Mouse (Mus musculus) testis, postnatal 14 days (tissue): Measurements from ENCODE around the gene Cd4.

Experiments
- DNase-seq: peaks from one replicate; pipeline ENCODE4 v3.0.0; 2021; ENCODE audit warnings: low spot score

Cd4 gene

DNA sequence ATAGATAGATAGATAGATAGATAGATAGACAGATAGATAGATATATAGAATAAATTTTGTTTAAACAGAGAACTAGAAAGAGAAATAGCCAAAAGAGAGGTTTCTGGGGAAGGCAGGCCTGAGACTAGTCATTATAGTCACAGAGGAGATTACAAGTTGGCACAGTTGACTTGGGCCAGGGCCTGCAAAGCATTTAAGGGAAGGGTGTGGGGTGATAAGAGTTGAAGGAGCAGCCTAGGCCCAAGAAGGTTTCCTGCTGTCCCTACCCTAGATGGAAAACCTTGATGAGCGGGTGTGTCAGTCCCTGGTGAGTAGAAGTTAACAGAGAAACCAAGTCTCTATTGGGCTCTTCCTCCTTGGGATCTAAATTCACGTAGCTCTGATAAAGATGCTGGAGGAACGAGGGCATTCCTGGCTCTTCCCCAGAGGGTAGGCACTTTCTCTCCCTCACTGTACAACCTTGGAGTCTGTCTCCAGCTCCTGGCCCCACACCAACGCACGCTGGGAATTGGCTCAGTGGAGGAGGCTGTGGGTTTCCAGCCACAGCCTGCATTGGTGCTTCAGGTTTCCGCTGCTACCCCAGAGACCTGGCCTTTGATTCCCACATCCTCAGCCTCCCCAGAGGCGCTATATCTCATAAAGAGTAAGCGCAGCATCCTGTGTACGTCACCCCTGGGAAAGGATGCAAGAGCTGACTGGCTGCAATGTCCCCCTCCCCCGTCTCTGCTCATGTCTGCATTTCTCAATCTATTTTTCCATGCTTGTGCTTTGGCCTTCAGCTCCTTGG lies 3.1 kb downstream of the Cd4 start:
- no peak for DNase-seq

DNA sequence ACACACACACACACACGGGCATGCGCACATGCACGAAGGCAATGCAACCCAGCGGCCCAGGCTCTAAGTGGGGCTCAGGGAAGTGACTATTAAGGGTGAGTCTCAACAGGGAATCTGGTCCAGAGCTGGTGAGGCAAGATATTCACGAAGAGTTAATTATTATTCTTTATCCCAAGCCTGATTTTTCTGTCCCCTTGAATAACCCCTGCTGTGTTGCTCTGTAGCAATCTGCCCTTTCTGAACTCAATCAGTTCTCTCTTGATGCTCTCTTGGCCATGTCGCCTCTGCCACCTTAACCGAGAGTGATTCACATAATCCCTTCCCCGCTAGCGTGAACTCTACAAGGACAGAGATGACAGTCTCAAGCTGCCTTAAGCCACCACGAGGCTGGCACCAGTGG lies 4.7 kb downstream of the Cd4 start:
- no peak for DNase-seq

DNA sequence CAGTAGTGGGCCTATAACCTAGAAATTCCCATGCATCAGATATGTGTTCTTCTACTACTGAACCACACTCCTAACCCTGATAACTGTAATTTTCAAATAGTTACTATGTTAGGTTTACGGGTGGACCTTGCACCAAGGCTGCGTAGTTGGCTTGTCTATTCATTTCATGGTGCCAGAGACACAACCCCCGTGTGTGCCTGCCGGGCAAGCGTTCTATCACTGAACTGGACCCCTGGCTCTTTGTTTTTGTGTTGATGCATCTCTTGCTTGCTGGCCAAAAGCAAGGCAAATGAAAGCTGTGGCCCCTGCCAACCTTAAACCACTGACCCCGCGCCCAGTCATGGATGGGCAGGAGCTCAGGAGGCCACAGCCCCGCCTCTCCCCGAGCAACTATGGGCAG lies 6.2 kb downstream of the Cd4 start:
- DNase-seq = no peak

DNA sequence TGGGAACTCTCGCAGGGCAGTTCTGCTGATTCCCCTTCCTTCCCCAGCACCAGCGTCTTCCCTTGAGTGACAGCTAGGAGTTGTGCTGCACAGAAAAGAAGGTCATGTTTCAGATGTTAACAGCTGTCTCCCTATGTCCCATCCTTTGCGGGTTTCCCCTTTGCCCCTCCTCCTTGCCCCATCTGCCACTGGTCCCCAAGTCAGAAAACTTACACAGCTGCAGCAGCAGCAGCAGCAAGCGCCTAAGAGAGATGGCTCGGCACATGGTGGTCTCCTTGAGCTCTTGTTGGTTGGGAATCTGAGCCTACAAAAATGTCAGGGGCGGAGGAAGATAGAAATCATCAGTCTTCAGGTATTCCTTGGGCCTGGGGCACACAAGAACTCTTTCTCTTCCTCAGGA lies 8.6 kb downstream of the Cd4 start:
- no peak for DNase-seq

DNA sequence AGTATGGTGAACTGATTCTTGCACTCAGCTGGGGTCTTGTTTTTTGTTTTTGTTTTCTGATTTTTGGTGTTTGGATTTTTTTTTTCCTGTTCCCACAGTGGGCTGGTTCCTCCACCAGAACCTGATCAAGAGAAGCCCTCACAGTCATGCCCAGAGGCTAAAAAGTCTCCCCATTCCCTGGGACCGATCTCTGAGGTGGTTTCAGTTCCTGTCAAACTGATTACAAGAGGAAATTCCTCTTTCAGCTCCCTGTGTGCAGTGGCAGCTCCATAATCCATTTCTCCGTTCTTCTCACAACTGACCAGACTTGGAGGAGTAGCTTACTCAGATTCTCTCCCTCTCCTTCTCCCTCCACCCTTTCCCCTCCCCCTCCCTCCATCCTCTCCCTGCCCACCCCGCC lies 13.7 kb downstream of the Cd4 start:
- DNase-seq = no peak

DNA sequence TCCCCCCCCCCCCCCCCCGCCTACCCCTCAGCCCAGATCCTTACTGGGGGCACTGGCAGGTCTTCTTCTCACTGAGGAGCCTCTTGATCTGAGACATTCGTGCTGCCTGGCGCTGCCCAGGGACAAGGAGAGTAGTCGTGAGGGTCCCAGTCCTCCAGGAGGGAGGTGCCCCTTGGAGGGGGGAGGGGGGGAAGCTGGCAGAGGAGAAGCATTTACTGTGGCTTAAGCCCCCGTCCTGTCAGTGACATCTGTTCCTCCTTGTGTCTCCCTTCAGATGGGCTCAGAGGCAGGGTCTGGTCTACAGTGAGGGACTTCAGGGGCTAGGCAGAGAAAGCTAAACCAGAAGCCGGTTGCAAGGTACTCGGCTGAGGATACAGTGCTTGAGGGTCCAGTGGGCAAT lies 21.5 kb downstream of the Cd4 start:
- no peak for DNase-seq

DNA sequence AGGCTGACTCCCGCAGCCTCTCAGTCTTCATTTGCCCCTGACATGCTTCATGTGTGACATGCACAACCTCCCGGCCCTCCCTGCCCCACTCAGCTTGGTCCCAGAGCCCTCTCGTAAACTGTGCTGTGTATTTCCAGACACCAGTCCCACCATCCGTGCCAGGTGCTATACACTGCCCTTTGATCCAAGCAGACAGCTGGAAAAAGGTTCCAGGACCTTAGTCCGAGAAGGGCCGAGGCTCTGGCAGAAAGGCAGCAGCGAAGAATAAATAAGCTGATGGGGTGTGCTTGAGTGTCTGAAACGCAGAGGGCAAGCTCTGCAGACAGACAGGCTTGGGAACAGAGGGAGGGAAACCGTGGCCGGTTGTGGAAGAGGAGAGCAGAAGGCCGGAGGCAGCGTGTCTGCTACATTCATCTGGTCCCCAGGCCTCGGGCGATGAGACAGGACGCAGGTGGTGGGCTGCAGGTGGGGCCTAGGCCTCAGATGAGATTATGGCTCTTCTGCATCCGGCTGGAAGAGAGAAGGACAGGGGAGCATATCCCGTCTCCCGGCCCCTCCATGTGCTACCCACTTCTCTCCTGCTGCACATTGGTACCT lies 22.2 kb downstream of the Cd4 start:
- no peak for DNase-seq

DNA sequence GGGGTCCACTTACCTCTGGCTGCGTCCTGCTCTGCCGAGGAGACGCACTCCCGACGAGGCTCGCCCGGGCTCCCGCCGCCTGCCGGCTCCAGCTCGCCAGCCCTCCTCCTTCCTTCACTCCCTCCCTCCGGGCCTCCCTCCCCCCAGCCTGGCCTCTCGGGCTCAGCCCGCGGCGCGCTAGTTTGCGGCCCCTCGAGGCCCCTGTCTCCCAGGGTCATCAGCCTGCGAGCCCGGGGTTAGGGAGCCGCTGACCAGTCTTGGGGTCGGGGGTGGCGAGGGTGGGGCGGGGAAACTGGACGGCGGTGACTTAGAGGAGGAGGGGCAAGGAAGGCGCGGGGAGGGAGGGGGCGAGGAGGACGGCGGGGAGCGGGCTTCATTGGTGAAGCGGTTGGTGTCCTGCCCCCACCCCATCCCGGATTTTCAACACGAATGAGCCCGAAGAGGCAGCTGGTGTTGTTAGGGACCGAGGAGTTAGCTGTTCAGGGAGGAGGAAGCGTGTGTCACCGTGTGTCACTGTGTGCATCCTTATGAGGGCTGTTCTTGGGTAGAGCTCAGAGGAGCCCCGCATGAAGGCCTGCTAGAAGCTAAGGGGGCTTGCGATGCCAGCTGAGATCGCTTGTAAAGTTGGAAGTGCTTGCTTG lies 24.2 kb downstream of the Cd4 start, which contains the start of gene Gpr162:
Gpr162 (minus strand) TSS at position 326 of the 641 bp plus-strand sequence.
- peak; percentile 43 for DNase-seq

DNA sequence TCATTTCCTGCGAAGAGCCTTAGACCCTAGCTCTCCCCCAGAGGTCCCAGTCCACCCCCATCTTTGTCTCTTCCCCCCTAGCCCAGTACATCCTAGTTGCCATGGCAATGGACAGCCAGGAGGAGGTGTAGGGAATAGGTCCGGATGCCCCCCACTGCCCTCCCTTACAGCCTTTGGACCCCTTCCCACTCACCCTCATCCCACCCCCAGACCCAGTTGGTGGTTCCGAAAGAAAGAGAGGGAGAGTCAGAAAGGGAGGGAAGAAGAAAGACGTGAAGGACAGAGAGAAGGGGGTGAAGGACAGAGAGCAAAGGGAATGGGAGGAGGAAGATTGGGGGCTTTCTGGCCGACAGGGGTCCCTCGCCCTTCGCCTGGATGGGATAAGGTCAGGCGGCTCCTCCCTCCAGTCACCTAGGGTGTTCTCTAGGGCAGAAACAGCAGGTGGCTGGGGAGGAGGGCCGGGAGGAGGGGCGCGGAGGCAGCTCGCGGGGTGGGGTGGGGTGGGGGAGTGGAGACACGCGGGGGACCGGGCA lies 24.8 kb downstream of the Cd4 start:
- DNase-seq = no peak

DNA sequence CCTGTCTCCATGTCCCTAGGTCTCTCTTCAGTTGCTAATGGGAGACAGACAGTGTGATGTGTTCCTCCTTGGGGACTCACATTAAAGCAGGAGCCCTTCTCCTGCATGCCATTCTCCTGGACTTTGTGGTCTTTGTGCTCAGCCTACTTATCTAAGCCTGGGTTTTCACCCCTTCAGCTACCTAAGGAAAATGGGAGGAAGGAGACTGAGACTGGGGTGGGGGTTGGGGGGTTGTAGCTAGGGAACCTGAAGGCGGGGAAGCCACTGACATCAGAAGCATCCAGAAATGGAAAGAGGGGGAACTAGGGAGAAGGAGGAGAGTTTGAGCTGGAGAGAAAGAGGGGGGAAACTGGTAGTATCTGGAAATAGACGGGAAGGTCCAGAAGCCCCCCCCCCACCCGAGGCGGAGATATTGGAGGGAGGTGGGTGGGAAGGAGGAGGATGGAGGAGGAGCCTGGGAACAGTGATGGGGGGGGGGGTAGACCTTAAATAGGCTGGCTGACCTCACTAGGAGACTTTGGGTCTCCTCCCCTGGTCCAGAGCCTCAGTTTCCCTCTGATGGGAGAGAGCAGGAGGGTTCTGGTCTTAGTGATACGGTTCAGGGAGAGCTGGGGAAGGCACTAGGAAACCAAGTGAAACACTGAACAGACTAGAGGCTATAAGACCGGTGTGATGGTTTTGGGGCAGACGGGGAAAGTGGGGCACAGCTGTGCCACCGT lies 25.5 kb downstream of the Cd4 start:
- no peak for DNase-seq

DNA sequence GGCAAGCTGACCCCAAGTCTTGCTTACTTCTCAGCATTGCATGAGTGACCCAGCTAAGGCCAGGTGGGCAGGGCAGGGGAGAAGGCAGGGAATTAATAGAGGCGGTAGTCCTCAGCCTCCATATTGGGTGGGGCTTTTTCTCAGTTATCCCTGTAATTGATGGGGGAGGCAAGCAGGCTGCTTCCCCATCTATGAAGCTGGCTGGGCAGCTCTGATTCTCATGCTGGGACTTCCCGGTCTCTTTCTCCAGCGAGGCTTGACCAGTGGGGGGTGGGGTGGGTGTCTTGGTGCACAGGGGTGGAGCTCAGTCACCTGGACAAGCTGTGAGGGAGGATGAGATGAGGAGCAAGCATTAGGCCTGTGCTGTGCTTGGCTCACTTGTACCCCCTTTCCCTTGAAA lies 26.2 kb downstream of the Cd4 start:
- no peak for DNase-seq

DNA sequence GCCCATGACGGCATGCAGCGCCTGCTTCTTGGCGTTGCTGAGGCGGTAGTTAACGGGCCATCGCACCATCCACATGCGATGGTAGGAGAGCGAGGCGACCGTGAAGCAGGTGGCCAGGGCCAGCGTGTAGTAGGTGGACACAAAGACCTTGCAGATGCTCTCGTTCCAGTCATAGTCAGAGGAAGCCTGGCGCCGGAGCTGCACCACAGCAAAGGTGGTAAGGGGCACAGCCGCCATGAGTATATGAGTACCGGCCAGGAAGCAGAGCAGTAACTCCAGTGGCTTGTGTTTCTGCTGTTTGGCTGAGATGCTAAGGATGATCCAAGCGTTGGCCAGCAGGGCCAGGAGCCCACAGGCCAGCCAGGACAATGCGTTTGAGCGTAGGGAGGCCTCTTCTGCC lies 26.8 kb downstream of the Cd4 start:
- DNase-seq = no peak

DNA sequence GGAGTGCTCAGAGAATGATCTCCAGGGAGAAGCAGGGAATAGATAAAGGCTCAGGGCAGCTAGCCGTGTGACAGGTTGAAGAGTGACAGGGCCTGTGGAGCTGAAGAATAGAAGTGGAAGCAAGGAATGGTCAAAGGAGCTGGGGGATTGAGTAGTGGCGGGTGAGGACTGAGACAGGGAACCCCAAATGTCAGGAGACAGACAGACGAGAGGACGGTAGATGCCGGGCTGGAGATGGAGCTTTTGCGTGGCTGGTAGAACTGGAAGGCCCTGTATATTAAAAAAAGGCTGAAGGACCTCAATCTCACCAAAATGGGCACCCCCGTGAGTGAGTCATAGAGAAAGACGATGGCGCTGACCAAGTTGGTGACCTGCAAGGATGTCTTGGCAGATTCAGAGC lies 27.5 kb downstream of the Cd4 start:
- no peak for DNase-seq

DNA sequence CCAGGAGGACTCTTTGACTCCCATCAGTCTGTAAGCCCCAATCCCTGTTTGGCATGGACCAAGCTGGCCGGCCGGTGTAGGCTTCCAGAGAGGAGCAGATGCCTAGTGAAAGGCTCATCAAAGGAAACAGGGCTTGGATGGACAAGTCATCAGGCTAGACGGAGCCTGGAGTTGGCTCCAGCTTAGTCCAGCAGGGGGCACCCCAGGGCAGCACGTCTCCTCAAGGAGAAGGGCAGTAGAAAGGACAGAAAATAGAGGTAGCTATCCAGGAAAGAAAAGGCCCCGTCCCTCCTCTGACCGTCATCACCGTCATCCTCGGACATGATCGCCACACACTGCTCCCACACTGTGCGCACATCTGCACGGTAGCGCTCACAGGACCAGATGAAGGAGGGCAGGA lies 28.3 kb downstream of the Cd4 start:
- peak; percentile 70 for DNase-seq

DNA sequence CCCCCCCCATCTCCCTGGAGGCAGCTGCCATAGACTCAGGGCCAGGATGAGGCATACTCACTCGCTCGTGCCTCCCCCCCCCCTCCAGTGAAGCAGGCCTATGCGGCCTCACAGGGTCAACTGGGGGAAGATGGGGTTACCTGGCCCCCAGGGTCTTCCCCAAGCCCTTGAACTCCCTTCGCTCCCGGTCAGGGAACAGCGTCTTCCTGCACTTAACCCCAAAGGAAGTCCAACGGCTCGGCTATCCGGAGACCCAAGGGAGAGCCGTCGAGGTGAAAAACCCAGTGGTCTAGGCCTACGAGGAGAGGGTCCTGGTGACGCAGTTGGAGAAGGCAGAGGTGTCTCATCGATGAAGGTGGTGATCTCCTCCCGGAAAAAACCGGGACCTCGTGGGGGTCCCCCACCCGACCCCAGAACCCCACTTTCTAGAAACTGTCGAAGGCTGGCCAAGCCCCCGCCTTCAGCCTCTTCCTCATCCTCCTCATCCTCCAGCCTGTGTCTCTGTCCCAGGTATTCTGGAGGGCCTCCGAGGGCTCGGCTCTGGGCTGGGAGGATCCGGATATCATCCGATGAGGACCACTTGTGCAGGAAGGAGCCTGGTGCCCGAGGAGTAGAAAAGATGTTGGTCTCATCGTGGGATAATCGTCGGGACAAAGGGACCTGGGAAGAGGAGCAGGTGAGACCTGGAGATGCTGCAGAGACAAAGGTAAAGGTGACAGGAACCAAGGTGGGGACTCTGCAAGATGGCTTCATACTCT lies 29.3 kb downstream of the Cd4 start:
- no peak for DNase-seq

DNA sequence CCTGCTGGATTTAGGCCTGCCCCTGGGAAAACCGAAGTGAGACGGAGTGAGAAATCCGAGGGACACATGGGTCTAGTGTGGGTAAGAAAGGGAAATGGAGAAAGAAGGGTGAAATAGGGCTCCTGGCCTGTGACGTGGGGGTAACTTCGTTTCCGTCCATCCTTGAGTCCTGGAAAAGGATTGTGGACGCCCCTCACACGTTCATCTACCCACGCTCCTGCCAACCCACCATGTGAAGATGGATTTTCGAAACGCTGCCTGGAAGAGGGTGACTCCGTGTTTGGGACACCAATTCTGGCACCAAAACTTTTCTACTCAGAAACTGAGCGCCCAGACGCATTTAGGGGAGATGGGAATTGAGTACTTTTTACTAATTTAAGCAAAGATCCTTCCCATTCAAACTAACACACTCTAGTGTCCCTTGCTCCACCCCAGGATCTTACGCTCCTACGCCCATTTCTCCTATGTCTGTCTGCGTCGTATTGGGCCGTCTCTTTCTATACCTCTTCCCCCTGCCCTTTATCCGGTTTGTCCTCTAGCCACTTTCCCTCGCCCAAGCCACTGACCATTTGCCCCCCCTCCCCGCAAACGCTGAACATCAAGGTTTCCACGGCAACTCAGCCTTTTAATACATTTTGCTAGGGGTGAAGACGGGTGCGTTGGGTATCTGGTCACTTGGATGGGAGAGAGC lies 30.0 kb downstream of the Cd4 start:
- DNase-seq = no peak

DNA sequence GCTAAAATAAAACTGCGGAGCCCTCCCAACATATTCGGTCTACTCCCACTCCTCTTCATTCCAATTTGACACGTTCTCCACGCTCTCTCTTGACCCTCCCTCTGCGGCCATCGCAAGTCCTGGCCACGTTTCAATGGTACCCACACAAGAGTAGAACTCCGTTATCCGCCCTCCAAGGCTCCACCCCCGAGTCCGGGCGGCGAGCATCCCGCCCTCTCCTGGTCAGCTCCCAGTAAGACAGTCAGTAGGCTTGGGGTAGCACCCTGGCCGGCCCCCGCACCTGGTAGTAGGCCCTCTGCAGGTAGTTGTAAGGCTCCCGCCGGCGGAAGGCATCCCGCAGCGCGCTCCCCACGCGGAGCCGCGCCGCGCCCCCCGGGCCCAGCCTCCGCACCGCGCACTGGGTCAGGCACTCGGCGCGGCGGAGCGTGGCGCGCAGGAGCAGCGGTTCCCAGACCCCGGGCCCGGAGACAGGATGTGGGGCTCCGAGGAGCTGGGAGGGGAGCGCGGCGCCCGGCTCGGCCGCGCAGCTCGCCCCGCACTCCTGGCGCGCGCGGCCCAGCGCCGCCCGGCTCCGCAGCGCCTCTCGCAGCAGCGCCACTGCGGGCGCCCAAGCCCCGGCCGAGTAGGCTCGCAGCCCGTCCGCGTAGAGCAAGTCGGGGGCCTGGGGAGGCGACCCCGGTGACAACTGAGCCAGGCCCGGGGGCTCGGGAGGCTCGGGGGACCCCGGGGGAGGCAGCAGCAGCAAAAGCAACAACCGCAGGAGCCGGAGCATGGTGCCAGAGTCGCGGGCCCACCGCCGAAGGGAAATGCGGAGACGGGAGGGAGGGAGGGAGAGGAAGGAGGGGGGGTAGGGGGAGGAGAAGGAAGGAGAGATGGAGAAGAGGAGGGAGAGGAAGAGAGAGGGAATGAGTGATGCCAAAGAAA lies 30.8 kb downstream of the Cd4 start, which contains the start of gene P3h3:
P3h3 (minus strand) TSS at position 837 of the 924 bp plus-strand sequence.
- DNase-seq = peak; percentile 69

DNA sequence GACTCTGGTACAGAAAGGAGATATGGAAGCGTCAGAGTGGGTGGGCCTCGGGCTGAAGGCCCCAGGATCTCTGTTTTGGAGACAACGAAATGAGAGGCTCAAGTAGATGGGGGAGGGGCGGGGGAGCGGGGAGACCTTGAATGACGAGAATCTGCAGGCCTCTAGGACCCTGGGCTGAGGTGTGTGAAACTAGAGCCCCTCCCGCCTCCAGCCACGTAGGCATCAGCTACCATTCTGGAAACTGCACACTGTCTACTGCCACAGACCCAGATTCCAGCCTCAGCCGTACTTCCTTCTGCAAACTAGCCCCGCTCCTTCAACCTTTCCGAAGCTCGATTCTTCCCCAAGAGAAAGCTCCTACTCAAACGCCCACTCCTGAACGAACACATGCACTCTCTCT lies 31.7 kb downstream of the Cd4 start:
- no peak for DNase-seq

DNA sequence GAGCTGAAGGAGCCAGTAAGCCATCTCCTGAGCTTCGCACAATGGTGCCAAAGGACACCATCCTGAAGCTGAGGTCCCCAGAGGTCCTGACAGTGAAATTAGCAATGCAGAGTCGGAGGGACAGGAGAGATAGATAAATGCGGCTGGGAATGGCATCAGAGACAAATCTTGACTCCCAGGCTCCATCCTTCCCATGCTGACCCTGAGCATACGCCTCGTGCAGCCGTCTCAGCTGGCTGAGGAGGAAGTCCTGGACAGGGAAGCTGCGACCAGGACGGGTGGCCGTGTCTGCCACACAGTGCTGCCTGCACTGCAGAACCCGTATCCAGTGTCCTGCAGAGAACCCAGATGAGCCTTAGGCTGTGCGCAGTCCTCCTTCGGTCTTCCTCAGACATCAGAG lies 33.4 kb downstream of the Cd4 start:
- no peak for DNase-seq

DNA sequence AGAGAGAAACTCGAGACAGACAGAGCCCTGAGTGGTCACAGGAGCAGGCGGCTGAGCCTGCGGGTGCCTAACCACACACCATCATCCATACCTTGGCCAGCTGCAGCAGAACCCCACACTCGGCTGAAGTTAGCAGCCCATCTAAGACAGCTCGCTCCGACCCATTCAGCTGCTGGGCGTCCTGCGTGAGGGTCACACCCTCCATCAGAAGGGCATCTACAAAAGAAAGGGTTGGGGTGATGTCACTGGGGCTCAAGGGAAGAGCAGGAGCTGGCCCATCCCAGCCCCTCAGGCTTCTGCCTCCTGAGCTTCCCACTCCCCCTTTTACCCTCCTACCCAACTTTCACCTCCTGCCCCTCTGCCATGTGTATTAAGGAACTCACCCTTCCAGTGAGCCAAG lies 37.5 kb downstream of the Cd4 start:
- no peak for DNase-seq
